Mouse (Mus musculus): ENCODE results near the gene Zfp54. TPM values are rescaled to one million over a fixed set of nuclear protein-coding genes. Genes with fewer than 3 reads are reported as not detected.
"Not testable (repeated sequence)": the region's sequence is repeated elsewhere in the genome, so short reads cannot be mapped to it uniquely, and the experiment has no call there.

The Zfp54 gene
- polyA plus RNA-seq, 1 experiment from 2014 or later, result 4.0 TPM

DNA sequence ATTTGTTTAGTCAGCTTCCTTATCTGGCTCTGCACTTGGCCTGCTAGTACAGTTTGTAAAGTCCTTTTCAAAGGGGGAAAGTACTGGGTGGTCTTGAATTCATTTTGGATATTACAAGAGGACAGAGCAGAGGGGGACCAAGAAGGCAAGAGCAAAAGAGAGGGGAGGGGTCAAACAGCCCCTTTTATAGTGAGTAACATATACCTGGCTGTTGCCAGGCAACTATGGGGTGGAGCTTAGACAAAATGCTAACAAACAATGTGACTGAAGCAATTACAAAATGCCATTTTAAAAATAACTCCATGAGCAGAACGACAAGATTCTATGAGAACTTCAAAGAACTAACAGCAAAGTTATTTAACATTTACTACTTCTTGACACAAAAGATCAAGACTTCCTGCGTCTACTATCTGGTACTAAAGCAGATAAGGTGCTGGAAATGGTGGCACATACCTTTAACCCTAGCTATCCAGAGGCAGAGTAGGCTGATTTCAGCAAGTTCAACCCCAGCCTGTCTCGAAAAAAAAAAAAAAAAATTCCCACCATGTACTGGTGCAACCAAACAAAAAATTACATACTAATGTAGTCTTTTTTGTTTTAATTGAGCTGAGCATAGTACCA, 49.1 kb downstream of the Zfp54 start:
- Histone ChIP-seq H3K9me3 (replicated peaks; ENCODE audit: control insufficient read depth, low read length) (no peaks in the 10 kb centered on the region), H3K36me3 (ENCODE audit: control insufficient read depth, insufficient read depth, low read length) (no peaks in the 10 kb centered on the region), H3K9ac (ENCODE audit: low read depth, low read length) (no peak overlapping the region), H3K27me3 (ENCODE audit: control insufficient read depth, insufficient read depth, low read length) (no peaks in the 10 kb centered on the region), H3K4me2 (no peak overlapping the region), H3K4me3 (ENCODE audit: low read depth, low read length) (no peak overlapping the region), H3K4me1 (ENCODE audit: control insufficient read depth, insufficient read depth, low read length) (peaks cover 11% of the 10 kb centered on the region), H3K27ac (ENCODE audit: low read depth, low read length) (no peak overlapping the region)
- 36% methylated on average over 3 of the region's 3 CpGs for WGBS (ENCODE audit: insufficient replicate concordance)
- no peak for ATAC-seq (replicated peaks; ENCODE audit: insufficient number of reproducible peaks, low FRiP score, low TSS enrichment)

GRCm38 (mm10) chr17:21472653-21473307, 49.8 kb downstream of the Zfp54 start:
- Histone ChIP-seq H3K27me3 (ENCODE audit: control insufficient read depth, insufficient read depth, low read length) (no peaks in the 10 kb centered on the region), H3K4me2 (no peak overlapping the region), H3K36me3 (ENCODE audit: control insufficient read depth, insufficient read depth, low read length) (no peaks in the 10 kb centered on the region), H3K9me3 (replicated peaks; ENCODE audit: control insufficient read depth, low read length) (no peaks in the 10 kb centered on the region), H3K27ac (ENCODE audit: low read depth, low read length) (no peak overlapping the region), H3K9ac (ENCODE audit: low read depth, low read length) (no peak overlapping the region), H3K4me1 (ENCODE audit: control insufficient read depth, insufficient read depth, low read length) (peaks cover 11% of the 10 kb centered on the region), H3K4me3 (ENCODE audit: low read depth, low read length) (no peak overlapping the region)
- WGBS (ENCODE audit: insufficient replicate concordance), result 23% methylated on average over 2 of the region's 2 CpGs
- no peak for ATAC-seq (replicated peaks; ENCODE audit: insufficient number of reproducible peaks, low FRiP score, low TSS enrichment)

DNA sequence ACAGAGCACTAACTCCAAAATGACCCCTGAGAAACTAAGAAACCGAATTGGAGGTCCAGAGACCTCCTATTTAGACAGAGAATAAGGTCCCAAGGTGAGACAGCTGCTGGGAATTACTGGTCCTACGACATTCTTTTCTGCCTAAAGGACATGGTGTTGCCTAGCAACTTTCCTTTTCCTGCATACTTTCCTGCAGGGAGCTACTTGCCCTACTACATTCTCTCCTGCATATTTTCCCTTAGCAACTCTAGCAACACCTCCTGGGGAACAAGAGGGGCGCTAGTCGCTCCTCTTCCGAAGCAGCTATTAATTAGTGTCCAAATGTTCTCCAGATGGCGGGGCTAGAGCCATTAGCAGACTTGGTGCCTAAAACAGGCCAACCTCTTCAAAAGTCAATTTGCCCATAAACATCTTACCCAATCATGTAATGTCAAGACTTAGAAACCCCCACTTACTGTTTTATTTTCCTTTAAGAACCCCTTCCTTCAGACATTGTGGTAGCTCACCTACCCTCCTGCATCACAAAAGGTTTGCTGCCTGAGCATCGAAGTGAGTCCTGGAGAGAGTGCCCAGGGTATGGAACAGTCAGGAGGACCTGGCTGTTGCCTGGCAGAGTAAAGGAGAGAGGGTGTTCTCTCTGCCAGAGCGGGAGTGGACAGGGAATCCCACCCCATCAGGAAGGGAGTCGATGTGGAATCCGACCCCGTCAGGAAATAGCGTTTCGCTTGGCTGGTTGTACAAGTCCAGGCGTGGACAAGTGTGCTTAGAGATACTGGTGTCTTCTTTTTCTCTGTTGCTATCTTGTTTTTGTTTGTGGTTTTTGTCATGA, 50.5 kb downstream of the Zfp54 start:
- peak; percentile 39; the same call in 1 of the 2 replicates for ATAC-seq (replicated peaks; ENCODE audit: insufficient number of reproducible peaks, low FRiP score, low TSS enrichment)
- Histone ChIP-seq H3K4me1 (ENCODE audit: control insufficient read depth, insufficient read depth, low read length) (peaks cover 11% of the 10 kb centered on the region), H3K27ac (ENCODE audit: low read depth, low read length) (no peak overlapping the region), H3K9me3 (replicated peaks; ENCODE audit: control insufficient read depth, low read length) (no peaks in the 10 kb centered on the region), H3K27me3 (ENCODE audit: control insufficient read depth, insufficient read depth, low read length) (no peaks in the 10 kb centered on the region), H3K9ac (ENCODE audit: low read depth, low read length) (no peak overlapping the region), H3K36me3 (ENCODE audit: control insufficient read depth, insufficient read depth, low read length) (no peaks in the 10 kb centered on the region), H3K4me3 (ENCODE audit: low read depth, low read length) (no peak overlapping the region), H3K4me2 (no peak overlapping the region; the same call in 1 of the 2 replicates)
- WGBS (ENCODE audit: insufficient replicate concordance), result 31% methylated on average over 14 of the region's 14 CpGs

DNA sequence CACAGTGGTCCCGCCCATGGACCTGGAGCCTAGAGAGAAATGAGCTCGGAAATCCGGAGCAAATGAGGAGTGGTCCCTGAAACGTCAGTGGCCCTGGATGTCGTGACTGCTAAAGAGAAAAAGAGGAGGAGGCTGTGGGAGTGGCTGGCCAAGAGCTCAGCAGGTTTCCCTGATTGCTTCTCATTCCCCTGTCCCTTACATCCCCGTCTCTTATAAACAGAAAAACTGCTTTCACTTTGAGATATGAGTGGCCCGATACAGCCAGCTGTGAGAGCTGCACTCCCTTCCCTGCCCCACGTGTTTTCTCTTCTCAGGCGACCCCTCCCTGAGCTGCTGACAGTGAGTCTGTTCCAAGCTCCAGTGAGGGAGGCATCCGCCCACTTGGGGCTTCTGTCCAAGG, 51.7 kb downstream of the Zfp54 start:
- H3K36me3 ChIP-seq (ENCODE audit: control insufficient read depth, insufficient read depth, low read length); H3K27ac ChIP-seq (ENCODE audit: low read depth, low read length); H3K4me3 ChIP-seq (ENCODE audit: low read depth, low read length); H3K9me3 ChIP-seq (replicated peaks; ENCODE audit: control insufficient read depth, low read length); H3K27me3 ChIP-seq (ENCODE audit: control insufficient read depth, insufficient read depth, low read length); H3K9ac ChIP-seq (ENCODE audit: low read depth, low read length); ATAC-seq (replicated peaks; ENCODE audit: insufficient number of reproducible peaks, low FRiP score, low TSS enrichment): not testable (repeated sequence)
- peak overlapping the region; percentile 32; the same call in 1 of the 2 replicates for H3K4me2 ChIP-seq
- WGBS (ENCODE audit: insufficient replicate concordance), result 5% methylated on average over 9 of the region's 10 CpGs
- H3K4me1 ChIP-seq (ENCODE audit: control insufficient read depth, insufficient read depth, low read length), result peaks cover 11% of the 10 kb centered on the region

- H3K4me3 ChIP-seq (ENCODE audit: low read depth, low read length); H3K27me3 ChIP-seq (ENCODE audit: control insufficient read depth, insufficient read depth, low read length); H3K27ac ChIP-seq (ENCODE audit: low read depth, low read length); H3K4me2 ChIP-seq; H3K9me3 ChIP-seq (replicated peaks; ENCODE audit: control insufficient read depth, low read length); ATAC-seq (replicated peaks; ENCODE audit: insufficient number of reproducible peaks, low FRiP score, low TSS enrichment); H3K36me3 ChIP-seq (ENCODE audit: control insufficient read depth, insufficient read depth, low read length); H3K9ac ChIP-seq (ENCODE audit: low read depth, low read length): not testable (repeated sequence)
- WGBS (ENCODE audit: insufficient replicate concordance), result 64% methylated on average over 1 of the region's 1 CpGs
- H3K4me1 ChIP-seq (ENCODE audit: control insufficient read depth, insufficient read depth, low read length), result peaks cover 11% of the 10 kb centered on the region
Measured at GRCm38 (mm10) chr17:21475290-21475689, 52.3 kb downstream of the Zfp54 start.

- peaks cover 11% of the 10 kb centered on the region for H3K4me1 ChIP-seq (ENCODE audit: control insufficient read depth, insufficient read depth, low read length)
- H3K27me3 ChIP-seq (ENCODE audit: control insufficient read depth, insufficient read depth, low read length); ATAC-seq (replicated peaks; ENCODE audit: insufficient number of reproducible peaks, low FRiP score, low TSS enrichment); H3K4me2 ChIP-seq; H3K36me3 ChIP-seq (ENCODE audit: control insufficient read depth, insufficient read depth, low read length); H3K9me3 ChIP-seq (replicated peaks; ENCODE audit: control insufficient read depth, low read length); H3K9ac ChIP-seq (ENCODE audit: low read depth, low read length); H3K4me3 ChIP-seq (ENCODE audit: low read depth, low read length); H3K27ac ChIP-seq (ENCODE audit: low read depth, low read length): not testable (repeated sequence)
- 70% methylated on average over 4 of the region's 9 CpGs for WGBS (ENCODE audit: insufficient replicate concordance)
Measured at GRCm38 (mm10) chr17:21476351-21476750, 53.3 kb downstream of the Zfp54 start.

DNA sequence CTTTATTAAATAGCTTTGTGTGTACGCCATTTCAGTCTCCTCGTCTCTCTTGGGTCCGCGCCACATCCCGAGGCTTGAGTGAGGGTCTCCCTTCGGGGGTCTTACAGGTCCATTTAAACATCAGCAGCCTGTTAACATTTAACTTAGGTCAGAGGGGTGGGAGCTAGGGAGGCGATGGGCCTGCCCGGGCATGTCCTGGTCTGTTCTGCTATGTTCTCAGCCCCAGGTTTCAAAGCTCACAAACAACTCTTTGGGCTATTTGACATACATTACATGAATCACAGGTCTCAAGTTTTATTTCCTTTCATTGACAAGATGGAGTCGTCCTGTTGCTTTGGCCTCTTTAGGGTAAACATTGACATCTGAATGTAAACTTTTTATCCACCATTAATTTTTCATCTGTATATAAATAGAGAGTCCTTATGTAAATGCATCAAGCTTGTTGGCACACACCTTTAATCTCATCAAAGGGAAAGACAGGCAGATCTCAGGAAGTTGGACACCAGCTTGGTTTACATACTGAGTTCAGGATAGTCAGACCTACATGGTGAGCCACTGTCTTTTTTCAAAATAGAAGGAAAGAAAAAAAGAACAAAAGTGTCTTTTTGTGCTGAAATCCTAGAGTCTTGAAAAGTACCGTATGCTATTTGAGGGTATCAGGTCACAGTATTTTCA, 55.2 kb downstream of the Zfp54 start:
- not testable (repeated sequence) for H3K9ac ChIP-seq (ENCODE audit: low read depth, low read length); H3K4me3 ChIP-seq (ENCODE audit: low read depth, low read length); H3K36me3 ChIP-seq (ENCODE audit: control insufficient read depth, insufficient read depth, low read length); H3K9me3 ChIP-seq (replicated peaks; ENCODE audit: control insufficient read depth, low read length); H3K4me2 ChIP-seq; H3K4me1 ChIP-seq (ENCODE audit: control insufficient read depth, insufficient read depth, low read length); H3K27me3 ChIP-seq (ENCODE audit: control insufficient read depth, insufficient read depth, low read length); H3K27ac ChIP-seq (ENCODE audit: low read depth, low read length); ATAC-seq (replicated peaks; ENCODE audit: insufficient number of reproducible peaks, low FRiP score, low TSS enrichment)
- WGBS (ENCODE audit: insufficient replicate concordance), result 80% methylated on average over 9 of the region's 10 CpGs

Measured in heart, embryonic 11.5 days (tissue).